Mouse (Mus musculus): ENCODE results near the gene Prss53. TPM values are rescaled to one million over a fixed set of nuclear protein-coding genes. Genes with fewer than 3 reads are reported as not detected.
A peak's percentile ranks its signal among the peaks of the same experiment; 100 is the strongest.

Prss53 gene
- total and polyA plus RNA-seq, 3 experiments, result 0.15 to 0.77 TPM; not detected in 1

GRCm38 (mm10) chr7:127935028-127935722 is 44.4 kb upstream of the Prss53 start (continued):
- TF ChIP-seq USF2 (IDR thresholded peaks at IDR 0.05; ENCODE audit: borderline replicate concordance in 1 of 2, insufficient read depth in 1 of 2, low read depth in 1 of 2, low read length in 2 of 2) (no peak), POLR2AphosphoS2 (IDR thresholded peaks at IDR 0.05; ENCODE audit: low read length) (peak; percentile 55), CHD2 (IDR thresholded peaks at IDR 0.05; ENCODE audit: low read length) (no peak), ZC3H11A (IDR thresholded peaks at IDR 0.05; ENCODE audit: low read depth, low read length) (peak; percentile 66), NRF1 (IDR thresholded peaks at IDR 0.05; ENCODE audit: insufficient read depth, low read depth, low read length, poor library complexity, severe bottlenecking) (peak; percentile 52; the same call in 1 of the 2 replicates), USF1 (IDR thresholded peaks at IDR 0.05; ENCODE audit: low read depth, low read length) (no peak), JUND (IDR thresholded peaks at IDR 0.05; ENCODE audit: low read depth, low read length) (peak; percentile 53; the same call in 1 of the 2 replicates), HCFC1 (IDR thresholded peaks at IDR 0.05; ENCODE audit: low read depth, low read length) (peak; percentile 81), E2F4 (IDR thresholded peaks at IDR 0.05; ENCODE audit: borderline replicate concordance, low read depth, low read length) (no peak), MAZ (IDR thresholded peaks at IDR 0.05; ENCODE audit: low read depth, low read length) (no peak), MAFK (IDR thresholded peaks at IDR 0.05; ENCODE audit: borderline replicate concordance, low read depth, low read length) (no peak), MEF2A (IDR thresholded peaks at IDR 0.05; ENCODE audit: extremely low read depth, insufficient replicate concordance, low read depth, low read length, poor library complexity, severe bottlenecking) (no peak)

- DNase-seq (ENCODE audit: low read depth, low spot score), result no peak
- no peak overlapping the region for H3K4me3 ChIP-seq (ENCODE audit: control insufficient read depth in 1 of 2, insufficient read depth in 1 of 2, low read depth in 2 of 2, low read length in 2 of 2)
- no peaks in the 10 kb centered on the region for H3K9me3 ChIP-seq (replicated peaks; ENCODE audit: insufficient read depth, low read length)
- TF ChIP-seq TCF12 (IDR thresholded peaks at IDR 0.05; ENCODE audit: low read depth, low read length) (no peak), KAT2A (conservative IDR thresholded peaks at IDR 0.05; ENCODE audit: low read depth, low read length) (no peak)
- H3K27ac ChIP-seq (ENCODE audit: control insufficient read depth, low read depth, low read length), result no peak overlapping the region
- no peak overlapping the region; the same call in 1 of the 2 replicates for H3K9ac ChIP-seq (ENCODE audit: control insufficient read depth, low read depth, low read length, poor library complexity, severe bottlenecking)
- peaks cover 0 to 10% of the 10 kb centered on the region in 2 experiments; a peak in 2 of 4 replicates for H3K36me3 ChIP-seq (ENCODE audit: control insufficient read depth in 1 of 2, insufficient read depth in 2 of 2, low read length in 2 of 2)
- H3K27me3 ChIP-seq (ENCODE audit: control insufficient read depth in 1 of 2, insufficient read depth in 2 of 2, low read length in 2 of 2), result no peaks in the 10 kb centered on the region
- peaks cover 1% of the 10 kb centered on the region; the same call in 1 of the 2 replicates for H3K79me2 ChIP-seq (ENCODE audit: control insufficient read depth, insufficient read depth, low read length, poor library complexity)
- H3K4me1 ChIP-seq (ENCODE audit: control insufficient read depth in 1 of 2, insufficient read depth in 2 of 2, low read length in 2 of 2), result peaks cover 2 to 16% of the 10 kb centered on the region in 2 experiments; a peak in 3 of 4 replicates
Observed at GRCm38 (mm10) chr7:127934075-127934474, 43.3 kb upstream of the Prss53 start.

Data from MEL (cell line).